Comparison of ENCODE assay signal across 8 mouse cellular contexts in genomic region chr2:130273732-130274131, GRCm38 (mm10). TPM values are rescaled to one million over a fixed set of nuclear protein-coding genes. Genes with fewer than 3 reads are reported as not detected.
DNase-seq lines count a peak whose midpoint lies in the region; ATAC-seq and TF ChIP-seq lines count a peak whose summit lies in the region.

No protein-coding gene starts in this region.

- H3K9me3 ChIP-seq in heart, embryonic 15.5 days (replicated peaks), result no peaks in the 10 kb centered on the region
- no peaks in the 10 kb centered on the region for H3K9me3 ChIP-seq in MEL (replicated peaks; ENCODE audit: insufficient read depth, low read length)
- no peaks in the 10 kb centered on the region for H3K9me3 ChIP-seq in forebrain, embryonic 12.5 days
- no peaks in the 10 kb centered on the region for H3K9me3 ChIP-seq in liver, embryonic 11.5 days (ENCODE audit: control insufficient read depth, low read length)
- H3K9me3 ChIP-seq in stomach, embryonic 14.5 days (ENCODE audit: control insufficient read depth, low read depth, low read length), result no peaks in the 10 kb centered on the region

- TF ChIP-seq EP300 in MEL (IDR thresholded peaks at IDR 0.05; ENCODE audit: low read depth in 1 of 2, low read length in 2 of 2), result no peak

- H3K9ac ChIP-seq in heart, embryonic 15.5 days, result peak overlapping the region; percentile 83
- peak overlapping the region; percentile 100 for H3K9ac ChIP-seq in MEL (ENCODE audit: control insufficient read depth, low read depth, low read length, poor library complexity, severe bottlenecking)
- peak overlapping the region; percentile 92 for H3K9ac ChIP-seq in forebrain, embryonic 12.5 days
- peak overlapping the region; percentile 100 for H3K9ac ChIP-seq in liver, embryonic 11.5 days (ENCODE audit: low read depth, low read length)
- peak overlapping the region; percentile 86 for H3K9ac ChIP-seq in stomach, embryonic 14.5 days (replicated peaks; ENCODE audit: low read depth, low read length)

- H3K36me3 ChIP-seq in heart, embryonic 15.5 days, result peaks cover 33% of the 10 kb centered on the region
- peaks cover 14 to 23% of the 10 kb centered on the region in 2 experiments for H3K36me3 ChIP-seq in MEL (ENCODE audit: control insufficient read depth in 1 of 2, insufficient read depth in 2 of 2, low read length in 2 of 2)
- peaks cover 35% of the 10 kb centered on the region for H3K36me3 ChIP-seq in forebrain, embryonic 12.5 days (replicated peaks)
- peaks cover 30% of the 10 kb centered on the region for H3K36me3 ChIP-seq in liver, embryonic 11.5 days (ENCODE audit: control insufficient read depth, insufficient read depth, low read length)
- peaks cover 34% of the 10 kb centered on the region for H3K36me3 ChIP-seq in stomach, embryonic 14.5 days (ENCODE audit: control insufficient read depth, insufficient read depth, low read length)

- WGBS in heart, embryonic 15.5 days, result 2% methylated on average over 14 of the region's 14 CpGs
- 2% methylated on average over 14 of the region's 14 CpGs for WGBS in forebrain, embryonic 12.5 days
- 3% methylated on average over 14 of the region's 14 CpGs for WGBS in liver, embryonic 11.5 days
- 3% methylated on average over 14 of the region's 14 CpGs for WGBS in stomach, embryonic 14.5 days

- TF ChIP-seq CTCF in MEL (IDR thresholded peaks at IDR 0.05 in 2 of 3, conservative IDR thresholded peaks at IDR 0.05 in 1 of 3; ENCODE audit: control insufficient read depth in 1 of 3, insufficient read depth in 1 of 3, low read depth in 2 of 3, low read length in 3 of 3, poor library complexity in 1 of 3, severe bottlenecking in 1 of 3), result no peak

- ATAC-seq in heart, embryonic 15.5 days (replicated peaks; ENCODE audit: insufficient number of reproducible peaks, insufficient read depth, low FRiP score, low read depth), result no peak
- ATAC-seq in forebrain, embryonic 12.5 days (ENCODE audit: low FRiP score), result peak; percentile 18
- peak; percentile 14 for ATAC-seq in liver, embryonic 11.5 days (replicated peaks; ENCODE audit: low FRiP score)
- ATAC-seq in stomach, embryonic 14.5 days (ENCODE audit: insufficient number of reproducible peaks, insufficient read depth, low FRiP score, low read depth), result no peak

- peak overlapping the region; percentile 100 for H3K4me3 ChIP-seq in heart, embryonic 15.5 days
- H3K4me3 ChIP-seq in MEL (ENCODE audit: control insufficient read depth in 1 of 2, insufficient read depth in 1 of 2, low read depth in 2 of 2, low read length in 2 of 2), result peak overlapping the region; percentile 63 to 96
- peak overlapping the region; percentile 93 for H3K4me3 ChIP-seq in forebrain, embryonic 12.5 days (replicated peaks)
- peak overlapping the region; percentile 97 for H3K4me3 ChIP-seq in liver, embryonic 11.5 days (ENCODE audit: low read depth, low read length)
- H3K4me3 ChIP-seq in stomach, embryonic 14.5 days (ENCODE audit: low read depth, low read length), result peak overlapping the region; percentile 85

- peaks cover 43% of the 10 kb centered on the region for H3K79me2 ChIP-seq in MEL (ENCODE audit: control insufficient read depth, insufficient read depth, low read length, poor library complexity)

- no peak for TF ChIP-seq RAD21 in MEL (IDR thresholded peaks at IDR 0.05; ENCODE audit: low read depth, low read length)

- peak overlapping the region; percentile 84 for H3K4me2 ChIP-seq in heart, embryonic 15.5 days
- H3K4me2 ChIP-seq in forebrain, embryonic 12.5 days, result peak overlapping the region; percentile 88
- peak overlapping the region; percentile 73 for H3K4me2 ChIP-seq in liver, embryonic 11.5 days
- peak overlapping the region; percentile 73 for H3K4me2 ChIP-seq in stomach, embryonic 14.5 days (replicated peaks; ENCODE audit: low read depth, low read length)

- peaks cover 33% of the 10 kb centered on the region for H3K4me1 ChIP-seq in heart, embryonic 15.5 days (replicated peaks)
- peaks cover 3 to 10% of the 10 kb centered on the region in 2 experiments; a peak in 2 of 4 replicates for H3K4me1 ChIP-seq in MEL (ENCODE audit: control insufficient read depth in 1 of 2, insufficient read depth in 2 of 2, low read length in 2 of 2)
- peaks cover 35% of the 10 kb centered on the region for H3K4me1 ChIP-seq in forebrain, embryonic 12.5 days
- peaks cover 21% of the 10 kb centered on the region for H3K4me1 ChIP-seq in liver, embryonic 11.5 days (replicated peaks; ENCODE audit: control insufficient read depth, insufficient read depth, low read length)
- peaks cover 4% of the 10 kb centered on the region; the same call in 1 of the 2 replicates for H3K4me1 ChIP-seq in stomach, embryonic 14.5 days (ENCODE audit: control insufficient read depth, insufficient read depth, low read length)

- peak overlapping the region; percentile 95 for H3K27ac ChIP-seq in heart, embryonic 15.5 days
- H3K27ac ChIP-seq in MEL (ENCODE audit: control insufficient read depth, low read depth, low read length), result peak overlapping the region; percentile 93
- H3K27ac ChIP-seq in forebrain, embryonic 12.5 days, result peak overlapping the region; percentile 96
- H3K27ac ChIP-seq in liver, embryonic 11.5 days (ENCODE audit: low read depth, low read length), result peak overlapping the region; percentile 77
- peak overlapping the region; percentile 84 for H3K27ac ChIP-seq in stomach, embryonic 14.5 days (ENCODE audit: low read length)

- H3K27me3 ChIP-seq in heart, embryonic 15.5 days, result no peaks in the 10 kb centered on the region
- no peaks in the 10 kb centered on the region for H3K27me3 ChIP-seq in MEL (ENCODE audit: control insufficient read depth in 1 of 2, insufficient read depth in 2 of 2, low read length in 2 of 2)
- no peaks in the 10 kb centered on the region for H3K27me3 ChIP-seq in forebrain, embryonic 12.5 days
- no peaks in the 10 kb centered on the region for H3K27me3 ChIP-seq in liver, embryonic 11.5 days (replicated peaks; ENCODE audit: control insufficient read depth, insufficient read depth, low read length)
- H3K27me3 ChIP-seq in stomach, embryonic 14.5 days (ENCODE audit: control insufficient read depth, insufficient read depth, low read length), result no peaks in the 10 kb centered on the region

- DNase-seq in heart, adult 8-10 months (ENCODE audit: low spot score), result no peak
- no peak for DNase-seq in MEL (ENCODE audit: low read depth, low spot score)
- DNase-seq in liver, embryonic 11.5 days (ENCODE audit: low spot score), result no peak
- DNase-seq in testis, postnatal 14 days (ENCODE audit: low spot score), result no peak
- no peak for DNase-seq in cerebellum, adult 8-10 months

- no peak for TF ChIP-seq POLR2A in MEL (IDR thresholded peaks at IDR 0.05; ENCODE audit: control insufficient read depth in 1 of 2, insufficient read depth in 1 of 2, low read depth in 1 of 2, low read length in 2 of 2, poor library complexity in 1 of 2)

TF ChIP-seq in MEL, 35 proteins besides CTCF, POLR2A, EP300 and RAD21:
- TF ChIP-seq MYC (IDR thresholded peaks at IDR 0.05; ENCODE audit: low read depth, low read length) (peak; percentile 97), MAX (IDR thresholded peaks at IDR 0.05; ENCODE audit: low read length) (peak; percentile 97), USF1 (IDR thresholded peaks at IDR 0.05; ENCODE audit: low read depth, low read length) (peak; percentile 78), MXI1 (IDR thresholded peaks at IDR 0.05; ENCODE audit: low read depth, low read length) (peak; percentile 65; the same call in 1 of the 2 replicates), JUND (IDR thresholded peaks at IDR 0.05; ENCODE audit: low read depth, low read length) (no peak), ZNF384 (IDR thresholded peaks at IDR 0.05; ENCODE audit: low read depth, low read length) (no peak), NELFE (IDR thresholded peaks at IDR 0.05; ENCODE audit: low read depth, low read length) (no peak)
TF ChIP-seq in MEL: peak in this region for 4.

RNA-seq across cellular contexts. Expression of gene Nop56, which starts 0.5 kb away (rescaled TPM):
- polyA plus RNA-seq in heart, embryonic 15.5 days (2015; fragmentation: Nextera tagmentation; extraction: Ambion mirVana), result 103 and 150 TPM in 2 replicates
- total RNA-seq in heart, adult 8-10 months (2022), result 10 to 100 TPM; 25.5 to 44.1 (median 28.0) TPM
- 425 and 556 TPM in 2 replicates for total RNA-seq in MEL (2012; rRNA removed)
- 1,000 to 10,000 TPM in 1 of 2 experiments, 100 to 1,000 TPM in 1; 594 to 1,867 TPM for polyA plus RNA-seq in MEL (2012; ENCODE audit: insufficient read depth in 1 of 2, insufficient read length in 2 of 2, low read depth in 1 of 2, low replicate concordance in 2 of 2, missing spikeins in 1 of 2)
- polyA plus RNA-seq in forebrain, embryonic 12.5 days (2016; fragmentation: Nextera tagmentation; extraction: Ambion mirVana), result 366 and 374 TPM in 2 replicates
- 516 and 536 TPM in 2 replicates for polyA plus RNA-seq in liver, embryonic 11.5 days (2014; fragmentation: Nextera tagmentation; extraction: Ambion mirVana)
- 273 and 305 TPM in 2 replicates for polyA plus RNA-seq in stomach, embryonic 14.5 days (2014; fragmentation: Nextera tagmentation; extraction: Ambion mirVana)

RNA-seq across cellular contexts. Expression of gene Idh3b, which starts 10.6 kb away (rescaled TPM):
- polyA plus RNA-seq in heart, embryonic 15.5 days (2015; fragmentation: Nextera tagmentation; extraction: Ambion mirVana), result 288 and 290 TPM in 2 replicates
- 100 to 1,000 TPM; 719 to 848 (median 777) TPM for total RNA-seq in heart, adult 8-10 months (2022)
- 205 and 210 TPM in 2 replicates for total RNA-seq in MEL (2012; rRNA removed)
- 1,000 to 10,000 TPM in 1 of 2 experiments, 100 to 1,000 TPM in 1; 551 to 1,030 TPM for polyA plus RNA-seq in MEL (2012; ENCODE audit: insufficient read depth in 1 of 2, insufficient read length in 2 of 2, low read depth in 1 of 2, low replicate concordance in 2 of 2, missing spikeins in 1 of 2)
- polyA plus RNA-seq in forebrain, embryonic 12.5 days (2016; fragmentation: Nextera tagmentation; extraction: Ambion mirVana), result 130 TPM in 2 replicates
- 184 and 188 TPM in 2 replicates for polyA plus RNA-seq in liver, embryonic 11.5 days (2014; fragmentation: Nextera tagmentation; extraction: Ambion mirVana)
- polyA plus RNA-seq in stomach, embryonic 14.5 days (2014; fragmentation: Nextera tagmentation; extraction: Ambion mirVana), result 165 and 169 TPM in 2 replicates

RNA-seq across cellular contexts. Expression of gene Ebf4, which starts 21.2 kb away (rescaled TPM):
- polyA plus RNA-seq in heart, embryonic 15.5 days (2015; fragmentation: Nextera tagmentation; extraction: Ambion mirVana), result 0.58 and 1.2 TPM in 2 replicates
- total RNA-seq in heart, adult 8-10 months (2022), result under 1 TPM; 0.20 to 0.78 (median 0.58) TPM
- total RNA-seq in MEL (2012; rRNA removed), result 0.12 and 0.13 TPM in 2 replicates
- under 1 TPM in 1 of 2 experiments, not detected in 1; 0.72 TPM for polyA plus RNA-seq in MEL (2012; ENCODE audit: insufficient read depth in 1 of 2, insufficient read length in 2 of 2, low read depth in 1 of 2, low replicate concordance in 2 of 2, missing spikeins in 1 of 2)
- 2.7 and 2.9 TPM in 2 replicates for polyA plus RNA-seq in forebrain, embryonic 12.5 days (2016; fragmentation: Nextera tagmentation; extraction: Ambion mirVana)
- polyA plus RNA-seq in liver, embryonic 11.5 days (2014; fragmentation: Nextera tagmentation; extraction: Ambion mirVana), result 0.78 and 0.81 TPM in 2 replicates
- 3.7 and 4.7 TPM in 2 replicates for polyA plus RNA-seq in stomach, embryonic 14.5 days (2014; fragmentation: Nextera tagmentation; extraction: Ambion mirVana)

Comparison
In these comparisons a context has a peak if more than half of its experiments do, and no peak if none do; other contexts are left out.
1. ATAC-seq: peak in forebrain, embryonic 12.5 days (single experiment) and liver, embryonic 11.5 days (single experiment); none in heart, embryonic 15.5 days (single experiment) and stomach, embryonic 14.5 days (single experiment).
2. Peak in every context shown above with its lines, with median percentiles within 50 percentile points of each other: H3K27ac ChIP-seq, H3K4me2 ChIP-seq, H3K4me3 ChIP-seq and H3K9ac ChIP-seq.